Mouse (Mus musculus) ES-E14 (cell line): ENCODE data around the gene Mthfd1l.

Source experiments
- HCFC1 ChIP-seq: IDR thresholded peaks from 2 replicates; pipeline ENCODE4 v1.6.1; 2012; ENCODE audit warnings: low read length, inconsistent platforms, borderline replicate concordance; ENCODE audit not compliant: insufficient read depth
- ZNF384 ChIP-seq: IDR thresholded peaks from 2 replicates; pipeline ENCODE4 v1.6.1; 2012; ENCODE audit warnings: low read depth, low read length, inconsistent platforms

- TF ChIP-seq HCFC1, result no peak
- no peak for TF ChIP-seq ZNF384
These were observed 60.8 kb downstream of the Mthfd1l start for GRCm38 (mm10) chr10:4033761-4034160.
